22 mouse cellular contexts compared by ENCODE assay signal in the genomic region with DNA sequence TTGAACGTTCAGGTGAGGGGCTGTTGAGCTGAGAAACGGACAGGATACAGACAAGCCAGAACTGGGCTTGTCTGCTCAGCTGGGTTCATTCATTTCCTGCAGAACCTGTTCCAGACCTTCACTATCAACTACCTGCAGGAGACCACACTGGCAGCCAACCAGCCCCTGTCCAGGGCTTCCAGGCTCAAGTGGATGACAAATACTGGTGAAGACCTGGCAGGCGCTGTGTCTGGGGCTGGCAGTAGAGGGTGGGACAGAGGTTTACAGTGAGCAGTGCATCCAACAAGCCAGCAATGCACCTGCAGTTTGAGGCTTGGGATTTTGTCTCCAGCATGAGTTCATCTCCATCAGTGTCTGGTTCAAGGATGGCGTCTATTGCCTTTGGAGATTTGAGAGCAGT. TPM values are rescaled to one million over a fixed set of nuclear protein-coding genes. Genes with fewer than 3 reads are reported as not detected.
"Had no signal": no experiment of that assay in that cellular context is flagged by ENCODE, and none has a peak within 500 bp of the region (broad histone marks: within the 10 kb centered on the region; RNA-seq: fewer than 3 reads in every experiment).

No protein-coding gene starts in this region.

- H3K27me3 ChIP-seq: limb, embryonic 12.5 days; limb, embryonic 15.5 days; lung, embryonic 15.5 days; megakaryocyte, embryonic 14.5 days; midbrain, embryonic 13.5 days; neural tube, embryonic 13.5 days; stomach, embryonic 15.5 days had no signal

- H3K9me3 ChIP-seq: limb, embryonic 12.5 days; limb, embryonic 15.5 days; lung, embryonic 15.5 days; midbrain, embryonic 13.5 days; stomach, embryonic 15.5 days had no signal

- H3K4me2 ChIP-seq: limb, embryonic 12.5 days; limb, embryonic 15.5 days; liver, embryonic 11.5 days; lung, embryonic 15.5 days; midbrain, embryonic 13.5 days; neural tube, embryonic 13.5 days; stomach, embryonic 15.5 days had no signal

- H3K27ac ChIP-seq: limb, embryonic 12.5 days; limb, embryonic 15.5 days; liver, embryonic 14.5 days; lung, embryonic 15.5 days; midbrain, embryonic 10.5 days; midbrain, embryonic 13.5 days; neural tube, embryonic 13.5 days; stomach, embryonic 15.5 days had no signal

- H3K9ac ChIP-seq: limb, embryonic 12.5 days; limb, embryonic 15.5 days; liver, embryonic 14.5 days; liver, postnatal 0 days; lung, embryonic 15.5 days; midbrain, embryonic 13.5 days; neural tube, embryonic 13.5 days; stomach, embryonic 15.5 days had no signal

- DNase-seq: kidney, adult 18-20 months; kidney, adult 9 months; kidney, postnatal 14 days; kidney, postnatal 4 days; left cerebral cortex, postnatal 4 days; liver, postnatal 0 days; retina, postnatal 1 day; right cerebral cortex, postnatal 25 days; spleen, adult 18-20 months; thymus, postnatal 25 days had no signal

- H3K4me1 ChIP-seq: limb, embryonic 12.5 days; limb, embryonic 15.5 days; lung, embryonic 15.5 days; midbrain, embryonic 10.5 days; midbrain, embryonic 13.5 days; neural tube, embryonic 13.5 days; stomach, embryonic 15.5 days had no signal

- H3K4me3 ChIP-seq: limb, embryonic 12.5 days; limb, embryonic 15.5 days; lung, embryonic 15.5 days; megakaryocyte, embryonic 14.5 days; midbrain, embryonic 10.5 days; midbrain, embryonic 13.5 days; myocyte; neural tube, embryonic 13.5 days; stomach, embryonic 15.5 days had no signal

- ATAC-seq: liver, postnatal 0 days; midbrain, embryonic 13.5 days; midbrain, embryonic 16.5 days had no signal

RNA-seq across cellular contexts. Expression of a gene that starts 26.0 kb away (rescaled TPM):
- polyA plus RNA-seq: myocyte had no signal
